Mouse (Mus musculus): Measurements from ENCODE around the gene Dnaaf2. TPM values are rescaled to one million over a fixed set of nuclear protein-coding genes. Genes with fewer than 3 reads are reported as not detected.
A peak's percentile ranks its signal among the peaks of the same experiment; 100 is the strongest.

Gene Dnaaf2
- polyA plus RNA-seq, 1 experiment from 2014 or later = 11.1 TPM

DNA sequence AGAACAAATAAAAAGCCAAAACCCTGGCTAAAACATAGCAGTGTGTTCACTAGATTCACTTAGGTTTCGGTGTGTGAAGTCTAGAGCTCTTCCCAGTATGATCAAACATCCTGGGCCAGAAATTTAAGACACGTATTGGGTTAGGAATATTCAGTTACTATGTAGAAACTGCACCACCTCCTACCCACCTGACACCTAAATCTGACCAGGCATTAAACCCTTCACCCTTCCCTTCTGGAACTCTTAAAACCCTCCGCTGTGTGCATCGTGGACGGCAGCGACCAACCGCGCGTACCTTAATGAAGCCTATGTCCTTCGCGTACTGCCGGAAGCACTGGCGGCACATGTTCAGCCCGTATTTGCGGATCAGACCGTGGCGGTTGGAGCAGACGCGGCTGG lies 39.9 kb downstream of the Dnaaf2 start:
- WGBS = under 1% methylated on average over 19 of the region's 19 CpGs
- no peaks in the 10 kb centered on the region for H3K9me3 ChIP-seq (replicated peaks)
- no peak for ATAC-seq
- H3K4me3 ChIP-seq = peak overlapping the region; percentile 73
- H3K4me1 ChIP-seq = peaks cover 6% of the 10 kb centered on the region
- H3K4me2 ChIP-seq = peak overlapping the region; percentile 70
- peak overlapping the region; percentile 93 for H3K9ac ChIP-seq
- H3K27me3 ChIP-seq = no peaks in the 10 kb centered on the region
- H3K27ac ChIP-seq = peak overlapping the region; percentile 92
- peaks cover 23% of the 10 kb centered on the region for H3K36me3 ChIP-seq (ENCODE audit: poor library complexity, severe bottlenecking)

DNA sequence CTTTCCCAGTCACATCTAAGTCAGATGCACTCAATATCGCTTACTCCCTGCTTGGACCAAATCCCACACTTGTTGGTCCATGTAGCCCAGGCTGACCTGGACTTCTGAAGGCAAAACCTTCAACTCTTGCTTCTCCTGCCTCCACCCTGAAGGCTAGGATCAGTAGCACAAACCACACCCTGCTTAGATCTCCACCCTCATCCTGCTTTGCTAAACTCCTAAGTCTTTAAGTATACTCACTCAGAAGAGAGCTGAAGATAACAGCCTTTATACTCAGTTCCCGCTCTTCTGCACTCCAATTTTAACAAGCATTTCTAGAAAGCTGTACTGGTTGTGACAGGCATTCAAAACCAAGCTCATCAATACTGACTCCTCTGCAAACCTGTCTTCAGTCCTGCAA lies 41.1 kb downstream of the Dnaaf2 start:
- H3K9me3 ChIP-seq (replicated peaks) = no peaks in the 10 kb centered on the region
- 98% methylated on average over 2 of the region's 2 CpGs for WGBS
- no peak overlapping the region for H3K9ac ChIP-seq
- no peaks in the 10 kb centered on the region for H3K27me3 ChIP-seq
- no peak overlapping the region for H3K27ac ChIP-seq
- H3K4me2 ChIP-seq = no peak overlapping the region
- H3K4me1 ChIP-seq = peaks cover 6% of the 10 kb centered on the region
- no peak for ATAC-seq
- H3K36me3 ChIP-seq (ENCODE audit: poor library complexity, severe bottlenecking) = peaks cover 23% of the 10 kb centered on the region
- no peak overlapping the region for H3K4me3 ChIP-seq

DNA sequence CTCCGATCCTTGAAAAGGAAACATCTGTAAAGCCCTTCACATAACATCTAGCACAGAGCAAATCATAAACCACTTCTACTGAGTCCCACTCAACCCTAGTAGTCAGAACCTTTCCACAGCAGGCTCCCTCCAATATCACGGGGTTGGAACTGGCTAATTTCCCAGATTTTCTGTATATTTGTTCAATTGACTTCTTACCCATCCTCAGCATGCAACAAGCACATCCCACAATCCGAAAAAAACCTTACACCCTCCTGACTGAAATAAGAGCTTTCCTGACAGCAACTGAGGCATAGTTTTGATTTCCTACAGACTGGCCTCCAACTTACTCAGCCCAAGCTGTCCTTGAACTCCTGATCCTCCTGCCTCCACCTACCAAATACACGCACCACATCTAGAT lies 41.8 kb downstream of the Dnaaf2 start:
- H3K4me2 ChIP-seq = no peak overlapping the region
- no peak overlapping the region for H3K9ac ChIP-seq
- H3K27ac ChIP-seq = no peak overlapping the region
- WGBS = 85% methylated on average over 4 of the region's 4 CpGs
- H3K36me3 ChIP-seq (ENCODE audit: poor library complexity, severe bottlenecking) = peaks cover 23% of the 10 kb centered on the region
- peaks cover 6% of the 10 kb centered on the region for H3K4me1 ChIP-seq
- H3K9me3 ChIP-seq (replicated peaks) = no peaks in the 10 kb centered on the region
- no peak for ATAC-seq
- H3K27me3 ChIP-seq = no peaks in the 10 kb centered on the region
- H3K4me3 ChIP-seq = no peak overlapping the region

DNA sequence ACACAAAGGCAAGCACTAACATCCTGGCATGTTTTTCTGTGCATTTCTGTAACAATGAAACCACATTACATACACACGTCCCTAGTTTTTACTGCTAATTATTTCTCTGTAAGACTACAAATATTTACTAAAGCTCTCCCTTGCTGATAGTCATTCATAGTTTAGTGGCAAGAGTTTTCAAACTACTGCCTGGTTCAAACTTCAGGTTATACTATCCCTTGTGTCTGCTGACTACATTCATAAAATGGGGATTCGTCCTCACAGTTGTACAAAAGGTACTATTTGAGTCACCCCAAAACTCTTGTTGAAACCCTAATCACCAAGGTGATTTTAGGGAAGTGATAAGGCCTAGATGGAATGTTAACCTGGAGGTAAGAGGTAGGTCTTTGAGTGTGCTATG lies 42.3 kb downstream of the Dnaaf2 start:
- H3K4me2 ChIP-seq = no peak overlapping the region

DNA sequence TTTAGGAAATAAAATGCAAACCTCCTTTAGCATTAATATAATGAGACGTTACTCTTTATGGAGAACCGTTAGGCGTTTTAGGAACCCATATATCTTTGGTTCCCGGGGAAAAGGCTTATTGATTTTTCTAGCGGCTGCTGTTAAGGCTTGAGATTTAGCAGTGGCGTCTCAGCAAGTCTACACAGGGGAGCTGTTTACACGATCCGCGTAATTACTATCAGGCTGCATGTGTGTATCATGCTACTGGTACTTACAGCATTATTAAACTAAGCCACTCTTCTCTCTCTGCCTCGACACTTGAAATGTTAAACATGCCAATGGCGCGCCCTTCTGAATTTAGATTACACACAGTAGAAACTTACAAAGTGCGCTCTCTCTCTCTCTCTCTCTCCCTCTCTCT lies 48.2 kb downstream of the Dnaaf2 start:
- Histone ChIP-seq H3K4me1 (no peaks in the 10 kb centered on the region), H3K9me3 (replicated peaks) (no peaks in the 10 kb centered on the region), H3K4me2 (no peak overlapping the region), H3K4me3 (no peak overlapping the region), H3K27me3 (no peaks in the 10 kb centered on the region), H3K36me3 (ENCODE audit: poor library complexity, severe bottlenecking) (peaks cover 4% of the 10 kb centered on the region; the same call in 1 of the 2 replicates), H3K27ac (no peak overlapping the region), H3K9ac (no peak overlapping the region)
- ATAC-seq = no peak
- WGBS = 84% methylated on average over 13 of the region's 13 CpGs

More for the DNA sequence above, 42.3 kb downstream of the Dnaaf2 start:
- H3K4me1 ChIP-seq = peaks cover 6% of the 10 kb centered on the region
- peaks cover 23% of the 10 kb centered on the region for H3K36me3 ChIP-seq (ENCODE audit: poor library complexity, severe bottlenecking)
- H3K9me3 ChIP-seq (replicated peaks) = no peaks in the 10 kb centered on the region
- no peak for ATAC-seq
- H3K27ac ChIP-seq = no peak overlapping the region
- WGBS = 85% methylated on average over 2 of the region's 2 CpGs
- no peak overlapping the region for H3K9ac ChIP-seq
- H3K27me3 ChIP-seq = no peaks in the 10 kb centered on the region
- no peak overlapping the region for H3K4me3 ChIP-seq

DNA sequence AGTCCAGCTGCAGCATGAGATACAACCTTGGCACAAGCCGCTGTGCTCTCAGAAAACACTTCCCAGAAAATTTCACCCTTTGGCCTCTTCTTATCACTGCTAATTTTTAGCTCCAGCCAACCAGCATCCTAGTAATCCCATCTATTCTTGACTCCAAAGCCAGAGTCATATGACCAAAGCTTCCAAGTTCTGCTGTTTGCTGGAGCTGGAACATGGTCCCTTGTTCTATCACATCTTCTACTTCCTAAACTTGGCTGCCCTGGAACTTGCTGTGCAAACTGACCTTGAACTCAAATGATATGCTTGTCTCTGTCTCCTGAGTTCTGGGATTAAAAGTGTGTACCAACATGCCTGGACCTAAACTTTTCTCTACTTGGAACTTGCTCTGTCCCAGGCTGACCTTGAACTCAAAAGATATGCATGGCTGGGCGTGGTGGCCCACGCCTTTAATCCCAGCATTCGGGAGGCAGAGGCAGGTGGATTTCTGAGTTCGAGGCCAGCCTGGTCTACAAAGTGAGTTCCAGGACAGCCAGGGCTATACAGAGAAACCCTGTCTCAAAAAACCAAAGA lies 51.0 kb downstream of the Dnaaf2 start:
- Histone ChIP-seq H3K4me2 (no peak overlapping the region), H3K27ac (no peak overlapping the region), H3K36me3 (ENCODE audit: poor library complexity, severe bottlenecking) (no peaks in the 10 kb centered on the region), H3K4me3 (no peak overlapping the region), H3K4me1 (no peaks in the 10 kb centered on the region), H3K9ac (no peak overlapping the region), H3K27me3 (no peaks in the 10 kb centered on the region), H3K9me3 (replicated peaks) (no peaks in the 10 kb centered on the region)
- no peak for ATAC-seq
- WGBS = 92% methylated on average over 5 of the region's 5 CpGs

DNA sequence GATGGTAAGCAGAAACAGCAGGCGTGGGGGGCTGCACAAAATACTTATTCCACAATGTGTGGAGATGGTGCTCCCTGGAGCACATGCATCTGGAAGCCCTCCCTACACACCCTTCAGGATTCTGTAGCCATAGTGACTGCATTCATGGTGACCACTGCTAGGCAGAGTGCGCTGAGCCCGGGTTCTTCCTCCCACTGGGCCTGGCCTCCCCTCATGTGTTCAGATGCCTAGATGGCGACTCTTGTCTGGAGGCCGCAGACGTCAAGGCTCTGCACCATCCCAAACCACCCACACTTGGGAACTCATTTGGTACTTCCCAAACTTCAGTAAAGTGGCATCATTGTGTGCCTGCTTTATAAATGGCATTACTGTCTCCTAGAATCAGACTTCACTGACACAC lies 54.8 kb downstream of the Dnaaf2 start:
- Histone ChIP-seq H3K36me3 (ENCODE audit: poor library complexity, severe bottlenecking) (no peaks in the 10 kb centered on the region), H3K9ac (no peak overlapping the region), H3K27ac (no peak overlapping the region), H3K4me3 (no peak overlapping the region), H3K27me3 (no peaks in the 10 kb centered on the region), H3K9me3 (replicated peaks) (no peaks in the 10 kb centered on the region), H3K4me2 (no peak overlapping the region), H3K4me1 (no peaks in the 10 kb centered on the region)
- ATAC-seq = no peak
- WGBS = 71% methylated on average over 6 of the region's 6 CpGs

DNA sequence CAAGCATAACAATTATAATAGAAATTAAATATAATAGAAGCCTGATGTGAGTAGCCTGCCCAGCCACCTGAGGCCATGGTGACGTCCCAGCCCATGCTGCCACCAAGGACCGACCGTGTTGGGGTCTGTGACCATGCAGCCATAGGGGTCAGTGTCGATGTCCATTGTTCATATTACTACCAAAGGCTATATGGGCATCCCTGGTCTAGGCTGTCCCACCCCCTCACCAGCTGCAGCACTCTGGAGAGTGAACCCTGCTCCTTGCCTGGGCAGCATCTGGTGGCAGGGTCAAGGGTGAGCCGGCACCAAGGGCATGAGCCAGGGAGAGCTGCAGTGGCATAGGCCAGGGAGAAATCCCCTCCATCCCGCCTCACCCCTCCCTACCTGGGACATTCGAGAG lies 58.4 kb downstream of the Dnaaf2 start:
- H3K36me3 ChIP-seq (ENCODE audit: poor library complexity, severe bottlenecking) = no peaks in the 10 kb centered on the region
- 92% methylated on average over 7 of the region's 7 CpGs for WGBS
- H3K27me3 ChIP-seq = no peaks in the 10 kb centered on the region
- H3K27ac ChIP-seq = no peak overlapping the region
- ATAC-seq = no peak
- no peak overlapping the region for H3K9ac ChIP-seq
- H3K9me3 ChIP-seq (replicated peaks) = no peaks in the 10 kb centered on the region
- no peak overlapping the region for H3K4me3 ChIP-seq
- H3K4me1 ChIP-seq = no peaks in the 10 kb centered on the region
- no peak overlapping the region for H3K4me2 ChIP-seq

DNA sequence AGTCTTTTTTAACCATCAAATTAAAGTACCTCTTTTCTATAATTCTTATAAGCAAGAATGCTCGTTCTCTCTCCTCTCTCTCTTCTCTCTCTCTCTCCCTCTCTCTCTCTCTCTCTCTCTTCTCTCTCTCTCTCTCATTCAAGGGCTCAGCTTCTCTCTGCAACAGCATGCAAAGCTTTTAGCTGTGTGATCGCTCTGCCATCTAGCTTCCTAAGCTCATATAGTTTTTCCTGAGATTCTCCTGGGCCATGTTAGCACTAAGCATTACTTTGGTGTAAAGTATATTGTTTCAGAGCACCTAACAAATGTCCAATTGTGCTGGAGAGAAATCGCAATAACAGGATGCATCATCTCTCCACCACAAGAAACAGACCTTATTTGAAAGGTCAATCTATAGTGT lies 59.0 kb downstream of the Dnaaf2 start:
- Histone ChIP-seq H3K4me3 (no peak overlapping the region), H3K36me3 (ENCODE audit: poor library complexity, severe bottlenecking) (no peaks in the 10 kb centered on the region), H3K27ac (no peak overlapping the region), H3K4me2 (no peak overlapping the region), H3K9ac (no peak overlapping the region), H3K4me1 (no peaks in the 10 kb centered on the region), H3K9me3 (replicated peaks) (no peaks in the 10 kb centered on the region), H3K27me3 (no peaks in the 10 kb centered on the region)
- WGBS = 91% methylated on average over 3 of the region's 3 CpGs
- no peak for ATAC-seq

Small RNA genes within 50 kb of the gene (microRNA-seq; reads per million reads assigned to microRNA genes)
- gene Gm47287 = not detected
- not detected for gene Gm47295

Other genes with a start within 250 kb of the Dnaaf2 start
- 1,496 and 1,783 TPM in 2 replicates for gene Rps29, start 39.2 kb downstream of the Dnaaf2 start, polyA plus RNA-seq (2015; fragmentation: Nextera tagmentation; extraction: Ambion mirVana)
- gene Lrr1, start 29.6 kb downstream of the Dnaaf2 start, polyA plus RNA-seq (2015; fragmentation: Nextera tagmentation; extraction: Ambion mirVana) = 25.9 and 26.0 TPM in 2 replicates
- gene Rpl36al, start 14.3 kb downstream of the Dnaaf2 start, polyA plus RNA-seq (2015; fragmentation: Nextera tagmentation; extraction: Ambion mirVana) = 402 and 469 TPM in 2 replicates
- 28.6 and 29.3 TPM in 2 replicates for gene Mgat2, start 14.3 kb downstream of the Dnaaf2 start, polyA plus RNA-seq (2015; fragmentation: Nextera tagmentation; extraction: Ambion mirVana)
- gene Gm49383, start 1.3 kb downstream of the Dnaaf2 start, polyA plus RNA-seq (2015; fragmentation: Nextera tagmentation; extraction: Ambion mirVana) = 37.0 TPM in 2 replicates
- 32.5 and 32.9 TPM in 2 replicates for gene Gm49384, start 5.8 kb upstream of the Dnaaf2 start, polyA plus RNA-seq (2015; fragmentation: Nextera tagmentation; extraction: Ambion mirVana)
- gene Pole2, start 29.8 kb upstream of the Dnaaf2 start, polyA plus RNA-seq (2015; fragmentation: Nextera tagmentation; extraction: Ambion mirVana) = 21.5 and 22.1 TPM in 2 replicates
- gene Klhdc1, start 42.7 kb upstream of the Dnaaf2 start, polyA plus RNA-seq (2015; fragmentation: Nextera tagmentation; extraction: Ambion mirVana) = 6.4 and 9.3 TPM in 2 replicates
- gene Klhdc2, start 98.3 kb upstream of the Dnaaf2 start, polyA plus RNA-seq (2015; fragmentation: Nextera tagmentation; extraction: Ambion mirVana) = 264 and 267 TPM in 2 replicates
- 99.3 and 99.9 TPM in 2 replicates for gene Nemf, start 158.7 kb upstream of the Dnaaf2 start, polyA plus RNA-seq (2015; fragmentation: Nextera tagmentation; extraction: Ambion mirVana)
- 25.4 and 29.0 TPM in 2 replicates for gene Arf6, start 173.7 kb upstream of the Dnaaf2 start, polyA plus RNA-seq (2015; fragmentation: Nextera tagmentation; extraction: Ambion mirVana)
- 0.63 and 0.80 TPM in 2 replicates for gene Gm9887, start 174.0 kb upstream of the Dnaaf2 start, polyA plus RNA-seq (2015; fragmentation: Nextera tagmentation; extraction: Ambion mirVana)

Measured in forebrain, embryonic 13.5 days (tissue).